Mouse (Mus musculus): ENCODE data around the gene Itpr3.

- TF ChIP-seq CTCF (IDR thresholded peaks at IDR 0.05; ENCODE audit: insufficient read depth, low read length): no peak
- TF ChIP-seq POLR2A (IDR thresholded peaks at IDR 0.05; ENCODE audit: borderline replicate concordance, extremely low read depth, low read depth, low read length): no peak
Observed at GRCm38 (mm10) chr17:27070913-27071312, 13.8 kb downstream of the Itpr3 start.

All from lung, adult 2 months (tissue).